Mouse (Mus musculus) splenic B cell, adult 2 months (primary cell): Measurements from ENCODE around the gene Apeh.
A peak's percentile ranks its signal among the peaks of the same experiment; 100 is the strongest.

Source experiments
- DNase-seq: peaks from one replicate; pipeline ENCODE4 v3.0.0-alpha.2; 2011; ENCODE audit warnings: low read depth, low spot score
- H3K27me3 ChIP-seq: 2 replicates; pipeline ENCODE4 v1.6.1; 2012; ENCODE audit warnings: mild to moderate bottlenecking, low read length, moderate library complexity, mixed read lengths; ENCODE audit not compliant: control insufficient read depth, poor library complexity, insufficient read depth, severe bottlenecking
- H3K36me3 ChIP-seq: 2 replicates; pipeline ENCODE4 v1.6.1; 2012; ENCODE audit warnings: mild to moderate bottlenecking, low read length, moderate library complexity, mixed read lengths; ENCODE audit not compliant: control insufficient read depth, poor library complexity, insufficient read depth, severe bottlenecking

Apeh gene

GRCm38 (mm10) chr9:108073141-108073930, 21.1 kb downstream of the Apeh start:
- no peaks in the 10 kb centered on the region for H3K27me3 ChIP-seq
- no peak for DNase-seq
- peaks cover 2% of the 10 kb centered on the region for H3K36me3 ChIP-seq

GRCm38 (mm10) chr9:108072481-108072924, 21.9 kb downstream of the Apeh start:
- no peak for DNase-seq
- Histone ChIP-seq H3K27me3 (no peaks in the 10 kb centered on the region), H3K36me3 (peaks cover 2% of the 10 kb centered on the region)

GRCm38 (mm10) chr9:108071801-108072200, 22.6 kb downstream of the Apeh start:
- no peak for DNase-seq
- Histone ChIP-seq H3K27me3 (no peaks in the 10 kb centered on the region), H3K36me3 (peaks cover 2% of the 10 kb centered on the region)

GRCm38 (mm10) chr9:108069529-108069928, 24.9 kb downstream of the Apeh start:
- peaks cover 3% of the 10 kb centered on the region; the same call in 1 of the 2 replicates for H3K36me3 ChIP-seq
- no peak for DNase-seq

GRCm38 (mm10) chr9:108069007-108069406, 25.4 kb downstream of the Apeh start:
- Histone ChIP-seq H3K27me3 (no peaks in the 10 kb centered on the region), H3K36me3 (peaks cover 3% of the 10 kb centered on the region; the same call in 1 of the 2 replicates)
- no peak for DNase-seq

More at GRCm38 (mm10) chr9:108069529-108069928, 24.9 kb downstream of the Apeh start:
- H3K27me3 ChIP-seq = no peaks in the 10 kb centered on the region

- peak; percentile 90 for DNase-seq
- Histone ChIP-seq H3K27me3 (no peaks in the 10 kb centered on the region), H3K36me3 (peaks cover 3% of the 10 kb centered on the region; the same call in 1 of the 2 replicates)
Observed at GRCm38 (mm10) chr9:108067900-108068299, 26.5 kb downstream of the Apeh start.

- Histone ChIP-seq H3K36me3 (peaks cover 5% of the 10 kb centered on the region), H3K27me3 (no peaks in the 10 kb centered on the region)
- DNase-seq = no peak
Observed at GRCm38 (mm10) chr9:108067199-108067598, 27.2 kb downstream of the Apeh start.

- Histone ChIP-seq H3K36me3 (peaks cover 12% of the 10 kb centered on the region), H3K27me3 (no peaks in the 10 kb centered on the region)
- peak; percentile 71 for DNase-seq
Observed at GRCm38 (mm10) chr9:108065491-108066011, 28.9 kb downstream of the Apeh start.

- H3K27me3 ChIP-seq = no peaks in the 10 kb centered on the region
- no peak for DNase-seq
- H3K36me3 ChIP-seq = peaks cover 15% of the 10 kb centered on the region
Observed at GRCm38 (mm10) chr9:108063361-108063760, 31.0 kb downstream of the Apeh start.

- no peak for DNase-seq
- Histone ChIP-seq H3K36me3 (peaks cover 15% of the 10 kb centered on the region), H3K27me3 (no peaks in the 10 kb centered on the region)
Observed at GRCm38 (mm10) chr9:108062142-108062541, 32.3 kb downstream of the Apeh start.

GRCm38 (mm10) chr9:108058291-108058690, 36.1 kb downstream of the Apeh start:
- Histone ChIP-seq H3K36me3 (peaks cover 18% of the 10 kb centered on the region), H3K27me3 (no peaks in the 10 kb centered on the region)
- DNase-seq = no peak

- H3K27me3 ChIP-seq = no peaks in the 10 kb centered on the region
- no peak for DNase-seq
- peaks cover 16% of the 10 kb centered on the region for H3K36me3 ChIP-seq
Observed at GRCm38 (mm10) chr9:108057262-108057562, 37.2 kb downstream of the Apeh start.

- DNase-seq = no peak
- H3K36me3 ChIP-seq = peaks cover 12% of the 10 kb centered on the region
Observed at GRCm38 (mm10) chr9:108056361-108057261, 37.8 kb downstream of the Apeh start.

GRCm38 (mm10) chr9:108055661-108056237, 38.7 kb downstream of the Apeh start:
- no peak for DNase-seq

More at GRCm38 (mm10) chr9:108056361-108057261, 37.8 kb downstream of the Apeh start:
- no peaks in the 10 kb centered on the region for H3K27me3 ChIP-seq

More at GRCm38 (mm10) chr9:108055661-108056237, 38.7 kb downstream of the Apeh start:
- H3K27me3 ChIP-seq = no peaks in the 10 kb centered on the region
- H3K36me3 ChIP-seq = peaks cover 14% of the 10 kb centered on the region
